Mouse (Mus musculus): ENCODE data around the gene Rmi2.

The Rmi2 gene

GRCm38 (mm10) chr16:10923561-10923960 lies 88.7 kb downstream of the Rmi2 start:
- DNase-seq (ENCODE audit: low spot score in 2 of 2) = no peak

DNA sequence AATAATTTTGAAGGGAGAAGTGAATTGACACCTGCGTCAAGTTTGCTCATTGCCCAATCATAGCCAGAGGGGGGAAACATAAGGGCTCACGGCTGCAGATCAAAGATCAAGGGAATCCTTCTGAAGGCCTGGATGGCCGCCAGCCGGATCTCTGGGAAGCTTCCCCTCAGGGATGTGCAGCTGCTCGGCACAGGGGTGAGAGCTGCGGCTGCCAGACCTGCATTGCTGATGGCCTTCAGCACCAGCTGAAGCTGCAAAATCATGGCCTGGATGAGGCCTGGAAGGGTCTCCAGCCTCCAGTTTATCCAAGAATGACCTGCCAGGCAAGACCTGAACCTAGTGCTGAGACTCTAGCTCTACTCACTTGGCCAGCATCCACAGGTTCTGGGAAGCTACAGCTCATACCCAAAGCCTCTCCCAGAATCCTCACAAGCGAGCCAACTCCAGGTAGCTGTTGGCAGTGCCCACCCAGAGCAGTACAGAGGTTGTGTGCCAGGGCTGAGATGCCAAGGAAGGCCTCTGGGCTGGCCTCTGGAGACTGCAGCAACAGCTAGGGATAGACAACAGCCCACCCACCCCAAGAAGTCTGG lies 90.8 kb downstream of the Rmi2 start:
- no peak for DNase-seq (ENCODE audit: low spot score in 2 of 2)

- DNase-seq (ENCODE audit: low spot score in 2 of 2) = no peak
These were observed 92.2 kb downstream of the Rmi2 start for GRCm38 (mm10) chr16:10927026-10927425.

DNA sequence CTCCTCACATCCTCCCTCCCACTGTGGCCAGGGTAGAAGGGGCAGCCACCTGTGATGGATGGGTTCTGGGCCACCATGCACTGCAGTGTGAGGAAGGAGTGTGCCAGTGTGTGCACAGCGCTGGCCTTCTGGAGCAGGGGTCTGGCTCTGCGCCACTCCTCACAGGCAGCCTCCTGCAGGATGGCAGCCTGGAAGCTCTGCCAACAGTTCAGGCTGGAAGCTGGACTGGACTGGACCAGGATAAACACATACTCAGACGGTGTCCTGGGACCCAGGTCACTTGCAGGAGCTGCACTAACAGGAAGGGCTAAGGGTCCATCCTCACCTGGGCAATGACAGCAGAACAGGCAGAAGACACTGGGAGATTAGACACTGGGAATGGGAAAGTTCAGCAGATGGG lies 98.5 kb downstream of the Rmi2 start:
- no peak for DNase-seq (ENCODE audit: low spot score in 2 of 2)

DNA sequence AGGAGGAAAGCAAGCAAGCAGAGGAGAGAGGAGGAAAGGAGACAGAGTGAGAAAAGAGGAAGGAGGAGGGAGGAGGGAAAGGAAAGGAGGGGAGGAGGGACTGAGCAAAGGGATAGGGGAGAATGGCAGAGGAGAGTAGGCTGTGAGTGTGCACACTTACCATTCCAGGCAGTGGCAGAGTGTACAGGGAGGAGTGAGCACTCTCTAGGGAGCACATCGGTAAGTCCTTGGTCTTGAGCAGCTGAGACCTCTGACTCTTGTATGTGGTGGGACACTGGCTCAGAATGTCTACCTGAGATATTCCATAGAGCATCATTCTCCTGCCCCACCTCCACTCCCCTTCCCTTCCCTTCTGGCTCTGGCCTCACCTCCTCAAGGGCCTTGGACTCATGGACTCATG lies 99.2 kb downstream of the Rmi2 start:
- no peak for DNase-seq (ENCODE audit: low spot score in 2 of 2)

DNA sequence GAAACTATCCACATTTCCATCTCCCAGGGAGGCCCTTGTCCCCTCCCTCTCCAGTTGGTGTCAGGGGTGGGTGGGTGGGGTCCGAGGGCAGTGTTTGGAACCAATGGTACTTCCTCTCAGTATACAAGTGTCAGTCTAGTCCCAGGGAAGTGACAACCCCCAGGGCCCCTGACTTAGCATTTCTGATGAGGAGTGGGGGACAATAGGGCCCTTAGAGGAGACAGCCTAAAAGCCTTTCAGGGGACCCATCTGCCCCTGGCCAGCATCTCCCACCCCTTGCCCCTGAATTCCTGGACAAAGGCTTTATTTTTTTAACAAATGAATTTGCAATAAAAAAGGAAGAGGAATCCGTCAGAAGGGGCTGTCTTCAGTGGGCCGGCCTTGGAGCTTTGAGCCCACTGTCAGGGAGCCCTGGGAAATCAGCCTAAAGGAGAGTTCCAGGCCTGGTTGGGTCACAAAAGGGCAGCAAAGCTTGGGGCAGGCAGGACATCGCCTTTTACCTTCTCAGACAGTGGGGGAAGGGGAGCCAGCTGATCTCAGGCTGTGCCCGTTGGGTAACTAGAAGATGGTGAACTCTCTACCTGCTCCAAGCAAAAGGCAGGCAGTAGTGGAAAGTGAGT lies 102.0 kb downstream of the Rmi2 start:
- no peak for DNase-seq (ENCODE audit: low spot score in 2 of 2)

- no peak for DNase-seq (ENCODE audit: low spot score in 2 of 2)
These were observed 102.6 kb downstream of the Rmi2 start for GRCm38 (mm10) chr16:10937497-10937896.

- no peak for DNase-seq (ENCODE audit: low spot score in 2 of 2)
These were observed 105.1 kb downstream of the Rmi2 start for GRCm38 (mm10) chr16:10939932-10940331.

GRCm38 (mm10) chr16:10940661-10941060 lies 105.8 kb downstream of the Rmi2 start:
- no peak for DNase-seq (ENCODE audit: low spot score in 2 of 2)
